Mouse (Mus musculus): ENCODE data around the gene Hoxa1. TPM values are rescaled to one million over a fixed set of nuclear protein-coding genes. Genes with fewer than 3 reads are reported as not detected.
A peak's percentile ranks its signal among the peaks of the same experiment; 100 is the strongest.

Gene Hoxa1
- polyA plus RNA-seq, 1 experiment: 2.0 TPM

- Histone ChIP-seq H3K79me2 (ENCODE audit: control insufficient read depth, insufficient read depth) (no peaks in the 10 kb centered on the region), H3K4me3 (no peak overlapping the region), H3K36me3 (ENCODE audit: control insufficient read depth, insufficient read depth) (no peaks in the 10 kb centered on the region), H3ac (ENCODE audit: control insufficient read depth, insufficient read length) (no peak overlapping the region), H3K4me2 (ENCODE audit: low read depth) (no peak overlapping the region), H3K27me3 (ENCODE audit: control insufficient read depth, insufficient read depth, insufficient read length) (no peaks in the 10 kb centered on the region)
- TF ChIP-seq MYOG (IDR thresholded peaks at IDR 0.05; ENCODE audit: control insufficient read depth in 1 of 3, insufficient read depth in 1 of 3, insufficient read length in 2 of 3, low read depth in 2 of 3) (no peak), REST (IDR thresholded peaks at IDR 0.05; ENCODE audit: insufficient read depth, insufficient read length) (no peak), TCF12 (IDR thresholded peaks at IDR 0.05; ENCODE audit: insufficient read depth, poor library complexity, severe bottlenecking) (no peak), USF1 (IDR thresholded peaks at IDR 0.05; ENCODE audit: low read depth) (no peak), CEBPB (IDR thresholded peaks at IDR 0.05; ENCODE audit: insufficient read depth, poor library complexity, severe bottlenecking) (no peak), SRF (IDR thresholded peaks at IDR 0.05; ENCODE audit: control insufficient read depth, insufficient read length, low read depth) (no peak), POLR2AphosphoS2 (IDR thresholded peaks at IDR 0.05; ENCODE audit: insufficient read length, low read depth) (no peak), MAX (IDR thresholded peaks at IDR 0.05; ENCODE audit: low read depth) (no peak), E2F4 (IDR thresholded peaks at IDR 0.05; ENCODE audit: insufficient read depth) (no peak), POLR2A (IDR thresholded peaks at IDR 0.05; ENCODE audit: insufficient read length, low read depth) (no peak), TCF3 (IDR thresholded peaks at IDR 0.05; ENCODE audit: insufficient read length, low read depth) (no peak), MYOD1 (IDR thresholded peaks at IDR 0.05; ENCODE audit: control insufficient read depth in 1 of 3, insufficient read length in 2 of 3, low read depth in 2 of 3) (no peak)
Measured at GRCm38 (mm10) chr6:52153270-52153669, 4.8 kb downstream of the Hoxa1 start.

- H3K4me2 ChIP-seq (ENCODE audit: low read depth): no peak overlapping the region
- H3ac ChIP-seq (ENCODE audit: control insufficient read depth, insufficient read length): no peak overlapping the region
- no peak overlapping the region for H3K4me3 ChIP-seq
- H3K79me2 ChIP-seq (ENCODE audit: control insufficient read depth, insufficient read depth): no peaks in the 10 kb centered on the region
- no peak for TF ChIP-seq MYOG (IDR thresholded peaks at IDR 0.05; ENCODE audit: control insufficient read depth in 1 of 3, insufficient read depth in 1 of 3, insufficient read length in 2 of 3, low read depth in 2 of 3)
- TF ChIP-seq MYOD1 (IDR thresholded peaks at IDR 0.05; ENCODE audit: control insufficient read depth in 1 of 3, insufficient read length in 2 of 3, low read depth in 2 of 3): no peak
- TF ChIP-seq E2F4 (IDR thresholded peaks at IDR 0.05; ENCODE audit: insufficient read depth): no peak
- no peak for TF ChIP-seq POLR2AphosphoS2 (IDR thresholded peaks at IDR 0.05; ENCODE audit: insufficient read length, low read depth)
- TF ChIP-seq POLR2A (IDR thresholded peaks at IDR 0.05; ENCODE audit: insufficient read length, low read depth): no peak
- no peak for TF ChIP-seq CEBPB (IDR thresholded peaks at IDR 0.05; ENCODE audit: insufficient read depth, poor library complexity, severe bottlenecking)
- no peak for TF ChIP-seq SRF (IDR thresholded peaks at IDR 0.05; ENCODE audit: control insufficient read depth, insufficient read length, low read depth)
- TF ChIP-seq MAX (IDR thresholded peaks at IDR 0.05; ENCODE audit: low read depth): no peak
- no peak for TF ChIP-seq REST (IDR thresholded peaks at IDR 0.05; ENCODE audit: insufficient read depth, insufficient read length)
- TF ChIP-seq TCF3 (IDR thresholded peaks at IDR 0.05; ENCODE audit: insufficient read length, low read depth): no peak
- no peaks in the 10 kb centered on the region for H3K27me3 ChIP-seq (ENCODE audit: control insufficient read depth, insufficient read depth, insufficient read length)
- no peaks in the 10 kb centered on the region for H3K36me3 ChIP-seq (ENCODE audit: control insufficient read depth, insufficient read depth)
Measured at GRCm38 (mm10) chr6:52152226-52153193, 5.6 kb downstream of the Hoxa1 start.

GRCm38 (mm10) chr6:52151571-52151970 lies 6.5 kb downstream of the Hoxa1 start:
- no peak overlapping the region for H3K4me3 ChIP-seq
- no peaks in the 10 kb centered on the region for H3K27me3 ChIP-seq (ENCODE audit: control insufficient read depth, insufficient read depth, insufficient read length)
- H3K79me2 ChIP-seq (ENCODE audit: control insufficient read depth, insufficient read depth): no peaks in the 10 kb centered on the region
- H3ac ChIP-seq (ENCODE audit: control insufficient read depth, insufficient read length): no peak overlapping the region
- no peak overlapping the region for H3K4me2 ChIP-seq (ENCODE audit: low read depth)
- no peaks in the 10 kb centered on the region for H3K36me3 ChIP-seq (ENCODE audit: control insufficient read depth, insufficient read depth)
- TF ChIP-seq POLR2AphosphoS2 (IDR thresholded peaks at IDR 0.05; ENCODE audit: insufficient read length, low read depth) (no peak), USF1 (IDR thresholded peaks at IDR 0.05; ENCODE audit: low read depth) (no peak), REST (IDR thresholded peaks at IDR 0.05; ENCODE audit: insufficient read depth, insufficient read length) (no peak), CEBPB (IDR thresholded peaks at IDR 0.05; ENCODE audit: insufficient read depth, poor library complexity, severe bottlenecking) (no peak), E2F4 (IDR thresholded peaks at IDR 0.05; ENCODE audit: insufficient read depth) (no peak), TCF3 (IDR thresholded peaks at IDR 0.05; ENCODE audit: insufficient read length, low read depth) (no peak), MAX (IDR thresholded peaks at IDR 0.05; ENCODE audit: low read depth) (no peak), MYOD1 (IDR thresholded peaks at IDR 0.05; ENCODE audit: control insufficient read depth in 1 of 3, insufficient read length in 2 of 3, low read depth in 2 of 3) (no peak)

GRCm38 (mm10) chr6:52150401-52150966 lies 7.6 kb downstream of the Hoxa1 start:
- TF ChIP-seq MYOG (IDR thresholded peaks at IDR 0.05; ENCODE audit: control insufficient read depth in 1 of 3, insufficient read depth in 1 of 3, insufficient read length in 2 of 3, low read depth in 2 of 3) (peak; percentile 79 to 98 (median 91)), CEBPB (IDR thresholded peaks at IDR 0.05; ENCODE audit: insufficient read depth, poor library complexity, severe bottlenecking) (no peak), E2F4 (IDR thresholded peaks at IDR 0.05; ENCODE audit: insufficient read depth) (no peak), MYOD1 (IDR thresholded peaks at IDR 0.05; ENCODE audit: control insufficient read depth in 1 of 3, insufficient read length in 2 of 3, low read depth in 2 of 3) (peak; percentile 42 to 96 (median 90)), TCF12 (IDR thresholded peaks at IDR 0.05; ENCODE audit: insufficient read depth, poor library complexity, severe bottlenecking) (peak; percentile 78), TCF3 (IDR thresholded peaks at IDR 0.05; ENCODE audit: insufficient read length, low read depth) (peak; percentile 72), POLR2AphosphoS2 (IDR thresholded peaks at IDR 0.05; ENCODE audit: insufficient read length, low read depth) (no peak), USF1 (IDR thresholded peaks at IDR 0.05; ENCODE audit: low read depth) (no peak), SRF (IDR thresholded peaks at IDR 0.05; ENCODE audit: control insufficient read depth, insufficient read length, low read depth) (no peak), MAX (IDR thresholded peaks at IDR 0.05; ENCODE audit: low read depth) (no peak), REST (IDR thresholded peaks at IDR 0.05; ENCODE audit: insufficient read depth, insufficient read length) (no peak), POLR2A (IDR thresholded peaks at IDR 0.05; ENCODE audit: insufficient read length, low read depth) (no peak)
- Histone ChIP-seq H3K4me3 (no peak overlapping the region), H3K79me2 (ENCODE audit: control insufficient read depth, insufficient read depth) (no peaks in the 10 kb centered on the region), H3K27me3 (ENCODE audit: control insufficient read depth, insufficient read depth, insufficient read length) (no peaks in the 10 kb centered on the region), H3K36me3 (ENCODE audit: control insufficient read depth, insufficient read depth) (no peaks in the 10 kb centered on the region), H3K4me2 (ENCODE audit: low read depth) (peak overlapping the region; percentile 63), H3ac (ENCODE audit: control insufficient read depth, insufficient read length) (no peak overlapping the region)
